Mouse (Mus musculus): ENCODE measurements around the gene Arhgef38. TPM values are rescaled to one million over a fixed set of nuclear protein-coding genes. Genes with fewer than 3 reads are reported as not detected.

The Arhgef38 gene
- polyA plus RNA-seq, 1 experiment = not detected

DNA sequence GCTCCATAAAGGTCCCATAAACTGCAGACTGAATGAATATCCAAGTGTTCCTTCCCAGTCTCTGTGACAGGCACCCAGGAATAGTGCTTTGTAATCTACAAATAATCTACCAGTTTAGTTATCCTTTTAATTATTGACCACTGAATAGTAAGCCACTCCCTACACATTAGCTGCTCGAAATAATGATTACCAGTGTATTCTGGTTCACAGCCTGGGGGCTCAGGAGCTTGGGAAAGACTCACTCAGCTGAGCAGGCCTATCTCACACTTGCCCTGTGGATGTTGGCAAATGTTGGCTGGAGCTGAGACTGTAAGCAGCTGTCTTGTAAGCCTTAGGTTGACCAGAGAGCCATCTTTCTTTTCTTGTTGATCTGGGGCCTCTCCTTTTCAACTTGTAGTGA is 7.2 kb upstream of the Arhgef38 start:
- Histone ChIP-seq H3K79me2 (ENCODE audit: control insufficient read depth, insufficient read depth) (no peaks in the 10 kb centered on the region), H3K79me3 (ENCODE audit: low read depth) (no peaks in the 10 kb centered on the region), H3K4me3 (ENCODE audit: insufficient read depth, poor library complexity, severe bottlenecking) (no peak overlapping the region), H3K36me3 (ENCODE audit: control insufficient read depth, insufficient read depth) (no peaks in the 10 kb centered on the region), H3ac (ENCODE audit: control insufficient read depth, insufficient read length, low read depth) (no peak overlapping the region), H3K27me3 (ENCODE audit: control insufficient read depth, insufficient read depth, insufficient read length) (peaks cover 3% of the 10 kb centered on the region)
- TF ChIP-seq FOSL1 (IDR thresholded peaks at IDR 0.05; ENCODE audit: insufficient read depth, low read length, poor library complexity, severe bottlenecking) = no peak
- TF ChIP-seq CEBPB (IDR thresholded peaks at IDR 0.05; ENCODE audit: low read depth) = no peak
- no peak for TF ChIP-seq USF1 (IDR thresholded peaks at IDR 0.05; ENCODE audit: low read depth)
- TF ChIP-seq MAX (IDR thresholded peaks at IDR 0.05) = no peak
- no peak for TF ChIP-seq MYOD1 (IDR thresholded peaks at IDR 0.05; ENCODE audit: control insufficient read depth, insufficient read length, low read depth)
- TF ChIP-seq CTCF (IDR thresholded peaks at IDR 0.05; ENCODE audit: control insufficient read depth, insufficient read depth, insufficient read length) = no peak
- no peak for TF ChIP-seq MYOG (IDR thresholded peaks at IDR 0.05; ENCODE audit: control insufficient read depth, extremely low read depth, insufficient read length)

DNA sequence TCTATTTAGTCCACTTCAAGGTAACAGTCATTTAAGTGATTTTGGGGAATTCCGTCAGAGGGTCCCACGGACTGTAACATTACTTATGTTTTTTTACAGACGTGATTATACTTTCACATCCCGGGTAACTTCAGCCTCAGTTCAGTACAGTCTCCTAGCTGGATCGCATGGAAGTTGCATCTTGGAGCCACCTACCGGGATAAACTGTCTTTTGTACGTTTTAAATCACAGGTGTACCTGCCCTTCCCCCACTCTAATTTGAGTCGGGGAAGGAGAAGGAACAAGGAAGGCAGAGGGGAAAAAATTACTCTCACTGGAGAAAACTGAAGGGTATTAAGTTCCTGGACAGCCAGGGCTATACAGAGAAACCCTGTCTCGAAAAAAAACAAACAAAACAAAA is 756 bp downstream of the Arhgef38 start:
- H3K79me2 ChIP-seq (ENCODE audit: control insufficient read depth, insufficient read depth) = no peaks in the 10 kb centered on the region
- no peak overlapping the region for H3K4me3 ChIP-seq (ENCODE audit: insufficient read depth, poor library complexity, severe bottlenecking)
- H3ac ChIP-seq (ENCODE audit: control insufficient read depth, insufficient read length, low read depth) = no peak overlapping the region
- no peaks in the 10 kb centered on the region for H3K79me3 ChIP-seq (ENCODE audit: low read depth)
- no peak for TF ChIP-seq USF1 (IDR thresholded peaks at IDR 0.05; ENCODE audit: low read depth)
- no peak for TF ChIP-seq FOSL1 (IDR thresholded peaks at IDR 0.05; ENCODE audit: insufficient read depth, low read length, poor library complexity, severe bottlenecking)
- no peak for TF ChIP-seq MYOG (IDR thresholded peaks at IDR 0.05; ENCODE audit: control insufficient read depth, extremely low read depth, insufficient read length)
- no peak for TF ChIP-seq CEBPB (IDR thresholded peaks at IDR 0.05; ENCODE audit: low read depth)
- no peak for TF ChIP-seq MAX (IDR thresholded peaks at IDR 0.05)
- TF ChIP-seq MYOD1 (IDR thresholded peaks at IDR 0.05; ENCODE audit: control insufficient read depth, insufficient read length, low read depth) = no peak
- TF ChIP-seq CTCF (IDR thresholded peaks at IDR 0.05; ENCODE audit: control insufficient read depth, insufficient read depth, insufficient read length) = no peak
- no peaks in the 10 kb centered on the region for H3K36me3 ChIP-seq (ENCODE audit: control insufficient read depth, insufficient read depth)
- H3K27me3 ChIP-seq (ENCODE audit: control insufficient read depth, insufficient read depth, insufficient read length) = peaks cover 19% of the 10 kb centered on the region

DNA sequence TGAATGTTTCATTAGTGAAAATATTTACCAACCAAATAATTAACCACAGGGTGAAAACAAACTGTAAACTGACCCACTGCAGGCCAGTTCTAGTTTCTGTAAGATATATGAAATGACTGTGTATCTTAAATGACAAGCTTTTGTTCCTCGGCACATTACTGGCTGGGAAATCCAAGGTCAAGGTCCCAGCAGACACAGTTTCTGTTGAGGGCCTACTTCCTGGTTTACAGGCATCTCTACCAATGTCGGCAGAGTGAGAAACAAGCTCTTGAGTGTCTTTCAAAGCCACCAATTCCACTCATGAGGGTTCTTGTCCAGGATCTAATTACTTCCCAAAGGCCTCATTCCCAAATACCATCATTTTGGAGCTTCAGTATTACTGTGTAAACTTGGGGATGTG is 4.3 kb downstream of the Arhgef38 start:
- no peaks in the 10 kb centered on the region for H3K36me3 ChIP-seq (ENCODE audit: control insufficient read depth, insufficient read depth)
- no peak for TF ChIP-seq CTCF (IDR thresholded peaks at IDR 0.05; ENCODE audit: control insufficient read depth, insufficient read depth, insufficient read length)
- no peak for TF ChIP-seq USF1 (IDR thresholded peaks at IDR 0.05; ENCODE audit: low read depth)
- no peak for TF ChIP-seq MYOG (IDR thresholded peaks at IDR 0.05; ENCODE audit: control insufficient read depth, extremely low read depth, insufficient read length)
- TF ChIP-seq MYOD1 (IDR thresholded peaks at IDR 0.05; ENCODE audit: control insufficient read depth, insufficient read length, low read depth) = no peak
- no peak for TF ChIP-seq CEBPB (IDR thresholded peaks at IDR 0.05; ENCODE audit: low read depth)
- TF ChIP-seq FOSL1 (IDR thresholded peaks at IDR 0.05; ENCODE audit: insufficient read depth, low read length, poor library complexity, severe bottlenecking) = no peak
- no peak for TF ChIP-seq MAX (IDR thresholded peaks at IDR 0.05)
- H3K4me3 ChIP-seq (ENCODE audit: insufficient read depth, poor library complexity, severe bottlenecking) = no peak overlapping the region
- no peaks in the 10 kb centered on the region for H3K79me3 ChIP-seq (ENCODE audit: low read depth)
- H3ac ChIP-seq (ENCODE audit: control insufficient read depth, insufficient read length, low read depth) = no peak overlapping the region
- H3K79me2 ChIP-seq (ENCODE audit: control insufficient read depth, insufficient read depth) = no peaks in the 10 kb centered on the region
- H3K27me3 ChIP-seq (ENCODE audit: control insufficient read depth, insufficient read depth, insufficient read length) = peaks cover 16% of the 10 kb centered on the region

DNA sequence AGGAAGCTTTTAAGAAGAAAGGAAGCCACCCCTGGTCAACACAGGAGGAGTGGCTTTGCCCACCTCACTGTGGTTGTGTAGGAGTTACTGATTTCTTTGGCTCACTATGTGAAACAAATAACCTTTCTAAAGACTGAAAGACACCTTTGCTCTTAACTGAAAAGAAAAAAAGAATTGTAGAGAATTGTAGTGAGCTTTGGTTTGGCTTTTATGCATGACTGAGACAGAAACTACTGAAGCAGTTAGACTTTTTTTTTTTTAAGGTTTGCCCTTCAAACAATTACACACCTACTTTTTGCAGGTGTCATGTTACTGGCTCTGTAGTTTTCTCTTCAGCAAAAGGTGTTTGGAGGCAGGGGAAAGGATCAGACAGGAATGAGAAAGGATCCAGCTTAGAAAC is 5.2 kb downstream of the Arhgef38 start:
- no peak for TF ChIP-seq USF1 (IDR thresholded peaks at IDR 0.05; ENCODE audit: low read depth)
- TF ChIP-seq FOSL1 (IDR thresholded peaks at IDR 0.05; ENCODE audit: insufficient read depth, low read length, poor library complexity, severe bottlenecking) = no peak
- no peak for TF ChIP-seq MAX (IDR thresholded peaks at IDR 0.05)
- no peak for TF ChIP-seq MYOG (IDR thresholded peaks at IDR 0.05; ENCODE audit: control insufficient read depth, extremely low read depth, insufficient read length)
- no peak for TF ChIP-seq MYOD1 (IDR thresholded peaks at IDR 0.05; ENCODE audit: control insufficient read depth, insufficient read length, low read depth)
- no peak for TF ChIP-seq CTCF (IDR thresholded peaks at IDR 0.05; ENCODE audit: control insufficient read depth, insufficient read depth, insufficient read length)
- TF ChIP-seq CEBPB (IDR thresholded peaks at IDR 0.05; ENCODE audit: low read depth) = no peak
- Histone ChIP-seq H3K79me2 (ENCODE audit: control insufficient read depth, insufficient read depth) (no peaks in the 10 kb centered on the region), H3ac (ENCODE audit: control insufficient read depth, insufficient read length, low read depth) (no peak overlapping the region), H3K36me3 (ENCODE audit: control insufficient read depth, insufficient read depth) (no peaks in the 10 kb centered on the region), H3K79me3 (ENCODE audit: low read depth) (no peaks in the 10 kb centered on the region), H3K27me3 (ENCODE audit: control insufficient read depth, insufficient read depth, insufficient read length) (peaks cover 10% of the 10 kb centered on the region), H3K4me3 (ENCODE audit: insufficient read depth, poor library complexity, severe bottlenecking) (no peak overlapping the region)

DNA sequence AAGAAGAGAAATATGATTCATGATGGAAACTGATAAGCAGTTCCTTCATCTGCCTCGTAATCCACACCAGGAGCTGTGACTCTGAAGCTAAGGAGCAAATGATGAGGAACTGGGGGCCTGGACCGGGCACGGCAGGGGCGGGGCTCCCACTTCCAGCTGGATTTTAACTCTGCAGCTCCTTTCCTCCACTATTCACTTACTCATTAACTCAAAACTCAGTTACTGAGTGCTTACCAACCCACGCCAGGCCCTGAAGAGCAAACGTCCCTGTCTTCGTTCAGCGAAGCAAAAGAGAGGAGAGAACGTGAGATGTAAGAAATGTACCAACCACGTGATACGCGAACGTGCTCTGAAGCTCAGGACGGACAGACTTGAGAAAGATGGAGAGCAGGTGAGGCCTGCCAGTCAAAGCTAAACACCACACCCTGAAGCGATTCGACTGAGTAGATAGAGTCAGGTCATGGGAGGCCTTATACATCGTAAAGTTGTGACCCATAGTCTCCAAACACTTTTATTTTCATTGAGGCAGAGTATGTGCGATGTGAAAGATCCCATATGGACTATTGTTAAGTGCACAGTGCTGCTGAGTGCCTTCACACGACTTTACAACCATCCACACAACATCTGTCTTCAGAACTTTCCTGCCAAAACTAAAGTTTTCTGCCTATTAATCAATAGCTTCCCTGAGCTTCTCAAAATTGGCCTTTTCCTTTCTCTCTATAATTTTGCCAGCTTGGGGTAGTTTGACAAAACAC is 7.3 kb downstream of the Arhgef38 start:
- Histone ChIP-seq H3K79me3 (ENCODE audit: low read depth) (no peaks in the 10 kb centered on the region), H3K4me3 (ENCODE audit: insufficient read depth, poor library complexity, severe bottlenecking) (no peak overlapping the region), H3K27me3 (ENCODE audit: control insufficient read depth, insufficient read depth, insufficient read length) (peaks cover 1% of the 10 kb centered on the region), H3K36me3 (ENCODE audit: control insufficient read depth, insufficient read depth) (no peaks in the 10 kb centered on the region), H3K79me2 (ENCODE audit: control insufficient read depth, insufficient read depth) (no peaks in the 10 kb centered on the region), H3ac (ENCODE audit: control insufficient read depth, insufficient read length, low read depth) (no peak overlapping the region)
- TF ChIP-seq CTCF (IDR thresholded peaks at IDR 0.05; ENCODE audit: control insufficient read depth, insufficient read depth, insufficient read length) (no peak), CEBPB (IDR thresholded peaks at IDR 0.05; ENCODE audit: low read depth) (no peak), MAX (IDR thresholded peaks at IDR 0.05) (no peak), MYOD1 (IDR thresholded peaks at IDR 0.05; ENCODE audit: control insufficient read depth, insufficient read length, low read depth) (no peak), MYOG (IDR thresholded peaks at IDR 0.05; ENCODE audit: control insufficient read depth, extremely low read depth, insufficient read length) (no peak), USF1 (IDR thresholded peaks at IDR 0.05; ENCODE audit: low read depth) (no peak)

Data from C2C12 (cell line).